Mouse (Mus musculus) lung, embryonic 16.5 days (tissue): ENCODE results near the gene Trpm2. TPM values are rescaled to one million over a fixed set of nuclear protein-coding genes. Genes with fewer than 3 reads are reported as not detected.
"Not testable (repeated sequence)": the region's sequence is repeated elsewhere in the genome, so short reads cannot be mapped to it uniquely, and the experiment has no call there.

Source experiments
- ATAC-seq: fragments of 200-750 bp; cut with Nextera tagmentation; 2 replicates; pipeline ENCODE4 v1.8.0; 2017; ENCODE audit warnings: low read depth, mild to moderate bottlenecking, moderate library complexity
- H3K27ac ChIP-seq: fragments of 300-500 bp; sonication (generic); 2 replicates; pipeline ENCODE4 v1.5.1; 2014; ENCODE audit warnings: mild to moderate bottlenecking, control low read depth, low read length
- H3K27me3 ChIP-seq: fragments of 300-500 bp; sonication (generic); 2 replicates; pipeline ENCODE4 v1.6.1; 2014; ENCODE audit warnings: low read depth, low read length, mixed read lengths; ENCODE audit not compliant: control insufficient read depth, insufficient read depth
- H3K36me3 ChIP-seq: fragments of 300-500 bp; sonication (generic); 2 replicates; pipeline ENCODE4 v1.6.1; 2014; ENCODE audit warnings: low read length; ENCODE audit not compliant: control insufficient read depth, insufficient read depth
- H3K4me1 ChIP-seq: fragments of 300-500 bp; sonication (generic); replicated peaks from 2 replicates; pipeline ENCODE4 v1.6.1; 2014; ENCODE audit warnings: low read length, mixed read lengths; ENCODE audit not compliant: control insufficient read depth, insufficient read depth
- H3K4me2 ChIP-seq: fragments of 300-500 bp; sonication (generic); 2 replicates; pipeline ENCODE4 v1.6.1; 2014; ENCODE audit warnings: low read depth, low read length, control low read depth
- H3K4me3 ChIP-seq: fragments of 300-500 bp; sonication (generic); 2 replicates; pipeline ENCODE4 v1.5.1; 2014; ENCODE audit warnings: mild to moderate bottlenecking, low read length, control low read depth
- H3K9ac ChIP-seq: fragments of 300-500 bp; sonication (generic); 2 replicates; pipeline ENCODE4 v1.6.1; 2014; ENCODE audit warnings: low read length, control low read depth
- H3K9me3 ChIP-seq: fragments of 300-500 bp; sonication (generic); 2 replicates; pipeline ENCODE4 v1.6.1; 2016; ENCODE audit warnings: low read length; ENCODE audit not compliant: control insufficient read depth
- WGBS: fragments of 180-500 bp; shearing (Covaris S2); extraction: QIAGEN DNeasy Blood & Tissue Kit; methylation state at CpG from one replicate; pipeline ENCODE4 v1.1.7; 2014; 5-methylcytosine and 5-hydroxymethylcytosine counted together
- polyA plus RNA-seq: library from polyadenylated mRNA; unstranded; fragments of >200 nt; fragmentation: Nextera tagmentation; extraction: Ambion mirVana; gene quantifications from 2 replicates; pipeline ENCODE4 v1.2.1, GENCODE M21; 2015

Trpm2 gene
- 1.1 and 1.4 TPM in 2 replicates for polyA plus RNA-seq

DNA sequence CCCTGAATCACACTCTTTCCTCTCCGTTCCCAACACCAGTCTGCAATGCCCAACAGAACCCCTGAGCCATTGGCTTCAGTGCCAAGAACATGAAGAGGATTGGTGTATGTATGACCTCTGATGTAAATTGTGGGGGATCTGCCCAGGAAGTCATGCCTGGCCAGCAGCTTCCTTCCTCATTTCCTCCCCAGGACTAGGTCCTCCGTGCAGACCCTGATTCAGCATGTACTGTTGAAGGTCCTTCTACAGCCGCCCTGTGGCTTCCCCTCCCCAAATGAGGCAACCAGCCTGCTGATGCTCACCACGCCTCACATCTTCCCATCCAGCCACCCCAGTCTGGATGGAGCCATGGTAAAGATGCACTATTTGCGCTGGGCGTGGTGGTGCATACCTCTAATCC is at the start of gene Trpm2:
Trpm2 (minus strand) TSS at position 83 of the 400 bp plus-strand sequence.
- WGBS: 67% methylated on average over 6 of the region's 6 CpGs
- H3K9me3 ChIP-seq: no peaks in the 10 kb centered on the region
- H3K4me3 ChIP-seq: peak within 1 kb of the TSS; percentile 22
- H3K36me3 ChIP-seq: no peaks in the 10 kb centered on the region
- no peak for ATAC-seq
- H3K27me3 ChIP-seq: peaks cover 26% of the 10 kb centered on the region
- H3K9ac ChIP-seq: peak within 1 kb of the TSS; percentile 19; the same call in 1 of the 2 replicates
- no peak within 1 kb of the TSS for H3K27ac ChIP-seq
- H3K4me1 ChIP-seq: no peaks in the 10 kb centered on the region
- peak within 1 kb of the TSS; percentile 56 for H3K4me2 ChIP-seq

DNA sequence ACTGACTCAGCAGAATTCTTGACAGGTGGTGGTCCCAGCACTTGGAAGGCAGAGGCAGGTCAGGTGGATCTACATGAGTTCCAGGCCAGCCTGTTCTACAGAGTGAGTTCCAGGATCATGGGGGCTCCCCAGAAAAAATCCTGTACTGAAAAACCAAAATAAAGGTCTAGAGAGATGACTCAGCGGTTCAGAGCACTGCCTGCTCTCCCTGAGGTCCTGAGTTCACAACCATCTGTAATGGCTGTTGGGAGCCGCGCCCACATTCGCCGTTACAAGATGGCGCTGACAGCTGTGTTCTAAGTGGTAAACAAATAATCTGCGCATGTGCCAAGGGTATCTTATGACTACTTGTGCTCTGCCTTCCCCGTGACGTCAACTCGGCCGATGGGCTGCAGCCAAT is 49.6 kb upstream of the Trpm2 start:
- H3K4me1 ChIP-seq, H3K36me3 ChIP-seq, H3K4me3 ChIP-seq, ATAC-seq, H3K9ac ChIP-seq, H3K4me2 ChIP-seq, H3K27ac ChIP-seq, H3K27me3 ChIP-seq, H3K9me3 ChIP-seq: not testable (repeated sequence)
- 96% methylated on average over 6 of the region's 11 CpGs for WGBS

DNA sequence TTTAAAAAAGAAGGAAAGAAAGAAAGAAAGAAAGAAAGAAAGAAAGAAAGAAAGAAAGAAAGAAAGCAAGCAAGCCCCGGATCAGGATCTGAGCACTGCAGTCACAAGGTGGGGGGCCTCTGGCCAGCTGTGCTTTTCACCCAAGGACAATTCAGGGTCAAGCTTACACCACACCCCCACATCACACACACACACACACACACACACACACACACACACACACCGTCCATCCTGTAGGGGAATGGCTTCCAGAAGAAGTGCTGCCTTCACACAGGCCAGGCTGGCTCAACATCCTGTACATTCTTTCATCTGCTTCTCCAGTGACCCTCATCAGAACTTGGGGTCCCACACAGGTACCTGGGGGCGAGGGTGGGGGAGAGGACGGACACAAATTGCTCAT is 48.9 kb upstream of the Trpm2 start:
- no peak overlapping the region for H3K4me3 ChIP-seq
- H3K9ac ChIP-seq: no peak overlapping the region
- peak; percentile 49; the same call in 1 of the 2 replicates for ATAC-seq
- WGBS: 75% methylated on average over 4 of the region's 4 CpGs
- H3K9me3 ChIP-seq: no peaks in the 10 kb centered on the region
- no peaks in the 10 kb centered on the region for H3K4me1 ChIP-seq
- H3K4me2 ChIP-seq: no peak overlapping the region
- H3K36me3 ChIP-seq: no peaks in the 10 kb centered on the region
- no peak overlapping the region for H3K27ac ChIP-seq
- no peaks in the 10 kb centered on the region; the same call in 1 of the 2 replicates for H3K27me3 ChIP-seq

DNA sequence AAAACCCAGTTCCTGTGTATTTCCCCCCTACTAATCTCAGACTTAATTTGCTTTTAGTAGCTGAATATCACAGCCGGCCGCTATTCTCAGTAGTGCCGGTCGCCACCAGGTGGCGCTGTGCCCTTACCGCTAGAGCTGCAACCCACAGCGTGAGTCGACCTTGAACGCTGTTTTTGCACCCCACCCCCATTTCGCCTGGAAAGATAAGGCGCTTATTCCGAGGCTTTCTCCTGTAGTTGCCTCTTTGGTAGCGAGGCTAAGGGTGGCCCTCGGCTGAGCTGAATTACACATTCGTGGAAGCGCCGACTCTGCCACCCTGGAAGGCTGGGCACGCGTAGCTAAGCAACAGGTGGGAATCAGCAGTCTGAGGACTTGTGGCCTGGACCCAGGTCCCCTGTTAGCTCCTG is 48.4 kb upstream of the Trpm2 start:
- no peak overlapping the region for H3K27ac ChIP-seq
- ATAC-seq: peak; percentile 87
- H3K9ac ChIP-seq: peak overlapping the region; percentile 45; the same call in 1 of the 2 replicates
- H3K4me1 ChIP-seq: no peaks in the 10 kb centered on the region
- H3K4me2 ChIP-seq: peak overlapping the region; percentile 69
- 19% methylated on average over 19 of the region's 19 CpGs for WGBS
- no peaks in the 10 kb centered on the region for H3K36me3 ChIP-seq
- peak overlapping the region; percentile 38 for H3K4me3 ChIP-seq
- no peaks in the 10 kb centered on the region for H3K9me3 ChIP-seq
- no peaks in the 10 kb centered on the region; the same call in 1 of the 2 replicates for H3K27me3 ChIP-seq

DNA sequence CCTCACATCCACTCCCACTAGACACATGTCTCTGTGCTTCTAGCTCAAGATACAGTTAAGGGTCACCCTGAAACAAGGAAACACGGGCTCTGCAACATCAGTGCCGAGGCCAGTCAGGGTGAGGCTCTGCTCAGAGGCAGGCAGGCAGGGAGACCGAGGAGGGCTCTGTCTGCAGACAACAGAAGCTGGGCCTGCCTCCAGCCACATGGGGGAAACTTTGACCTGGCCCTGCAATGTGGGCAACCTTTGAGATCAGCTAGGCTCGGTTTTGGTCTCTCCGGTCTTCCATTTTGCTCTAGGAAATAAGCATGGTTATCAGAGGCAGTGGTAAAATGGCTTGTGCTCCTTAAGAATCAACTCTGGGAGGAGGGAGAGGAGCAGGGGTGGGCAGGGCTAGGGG is 46.0 kb upstream of the Trpm2 start:
- Histone ChIP-seq H3K27ac (no peak overlapping the region), H3K36me3 (no peaks in the 10 kb centered on the region), H3K9me3 (no peaks in the 10 kb centered on the region), H3K4me1 (no peaks in the 10 kb centered on the region), H3K9ac (no peak overlapping the region), H3K27me3 (no peaks in the 10 kb centered on the region; the same call in 1 of the 2 replicates), H3K4me3 (no peak overlapping the region), H3K4me2 (no peak overlapping the region)
- ATAC-seq: no peak
- WGBS: 50% methylated on average over 5 of the region's 5 CpGs

DNA sequence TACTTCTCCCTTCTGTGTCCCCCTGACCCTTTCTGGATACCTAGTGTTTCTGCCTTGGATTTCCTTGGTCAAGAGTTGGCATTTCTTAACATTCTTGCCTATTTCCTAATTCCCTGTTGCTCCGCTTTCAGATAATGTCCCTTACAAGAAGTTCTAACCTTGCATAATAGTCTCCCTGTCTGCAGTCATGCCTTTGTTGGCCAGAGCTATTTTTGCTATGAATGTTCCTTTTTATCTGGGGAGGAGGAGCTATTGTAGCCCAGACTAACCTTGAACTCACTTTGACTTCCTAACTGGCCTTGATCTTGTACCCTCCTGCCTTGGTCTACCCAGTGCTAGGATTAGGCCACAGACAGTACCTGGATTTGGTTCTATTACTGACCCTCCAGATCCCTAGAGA is 45.1 kb upstream of the Trpm2 start:
- Histone ChIP-seq H3K36me3 (no peaks in the 10 kb centered on the region), H3K27me3 (no peaks in the 10 kb centered on the region; the same call in 1 of the 2 replicates), H3K9ac (no peak overlapping the region), H3K4me1 (peaks cover 2% of the 10 kb centered on the region; the same call in 1 of the 2 replicates), H3K4me3 (no peak overlapping the region), H3K9me3 (no peaks in the 10 kb centered on the region), H3K27ac (no peak overlapping the region), H3K4me2 (no peak overlapping the region)
- 88% methylated on average over 1 of the region's 1 CpGs for WGBS
- ATAC-seq: no peak

DNA sequence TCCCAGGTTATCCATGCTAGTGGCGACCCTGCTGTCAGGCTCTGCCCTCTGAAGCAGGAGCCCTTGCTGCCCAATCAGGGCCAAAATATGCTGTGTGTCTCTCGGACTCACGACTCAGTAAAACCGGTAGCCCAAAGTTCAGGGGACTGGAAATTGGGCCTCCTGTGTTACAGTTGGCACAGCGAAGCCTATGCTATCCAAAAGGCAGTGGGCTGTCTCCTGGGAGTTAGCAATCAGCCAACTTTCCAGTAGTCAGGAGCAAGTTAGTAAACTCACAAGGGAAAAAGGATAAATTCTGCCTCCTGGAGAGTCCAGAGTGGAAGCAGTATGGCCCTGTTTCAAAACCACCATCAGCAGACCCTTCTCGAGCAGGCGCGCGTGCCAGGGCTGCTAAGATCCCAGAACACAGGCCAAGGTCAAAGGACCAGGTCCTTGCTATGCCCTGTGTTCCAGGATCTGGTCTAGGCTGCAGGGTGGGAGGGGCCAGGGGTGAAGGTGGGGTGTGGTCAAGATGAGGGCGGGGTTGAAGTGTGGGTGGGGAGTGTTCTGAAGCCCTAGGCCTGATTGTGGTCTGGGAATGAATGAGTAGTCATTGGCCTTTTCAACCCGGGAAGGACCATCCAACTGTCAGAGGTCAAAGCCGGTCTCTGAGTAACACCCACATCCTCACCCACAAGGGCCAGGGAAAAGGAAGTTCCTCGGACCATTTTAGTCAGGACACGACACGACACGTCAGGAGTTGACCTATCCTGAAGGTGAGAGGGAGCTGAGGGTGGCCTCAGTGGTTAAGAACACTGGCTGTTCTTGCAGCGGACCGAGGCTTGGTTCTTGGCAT is 42.5 kb upstream of the Trpm2 start:
- H3K27me3 ChIP-seq: no peaks in the 10 kb centered on the region; the same call in 1 of the 2 replicates
- H3K27ac ChIP-seq: no peak overlapping the region
- 90% methylated on average over 18 of the region's 18 CpGs for WGBS
- H3K4me1 ChIP-seq: peaks cover 14% of the 10 kb centered on the region
- ATAC-seq: no peak
- no peak overlapping the region for H3K9ac ChIP-seq
- H3K4me3 ChIP-seq: no peak overlapping the region
- no peak overlapping the region for H3K4me2 ChIP-seq
- no peaks in the 10 kb centered on the region for H3K36me3 ChIP-seq
- H3K9me3 ChIP-seq: no peaks in the 10 kb centered on the region

DNA sequence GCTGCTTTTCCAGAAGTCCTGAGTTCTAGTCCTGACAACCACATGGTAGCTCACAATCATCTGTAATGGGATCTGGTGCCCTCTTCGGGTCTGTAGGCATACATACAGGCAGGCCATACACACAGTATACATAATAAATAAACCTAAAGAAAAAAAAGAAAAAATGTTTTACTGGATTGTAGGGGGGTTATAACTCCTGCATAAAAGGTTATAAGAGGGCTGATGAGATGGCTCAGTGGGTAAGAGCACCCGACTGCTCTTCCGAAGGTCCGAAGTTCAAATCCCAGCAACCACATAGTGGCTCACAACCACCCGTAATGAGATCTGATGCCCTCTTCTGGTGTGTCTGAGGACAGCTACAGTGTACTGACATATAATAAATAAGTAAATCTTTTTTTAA is 40.8 kb upstream of the Trpm2 start:
- H3K4me2 ChIP-seq, ATAC-seq, H3K36me3 ChIP-seq, H3K27me3 ChIP-seq, H3K9ac ChIP-seq, H3K9me3 ChIP-seq, H3K4me3 ChIP-seq, H3K27ac ChIP-seq: not testable (repeated sequence)
- H3K4me1 ChIP-seq: peaks cover 27% of the 10 kb centered on the region
- WGBS: 89% methylated on average over 5 of the region's 5 CpGs

DNA sequence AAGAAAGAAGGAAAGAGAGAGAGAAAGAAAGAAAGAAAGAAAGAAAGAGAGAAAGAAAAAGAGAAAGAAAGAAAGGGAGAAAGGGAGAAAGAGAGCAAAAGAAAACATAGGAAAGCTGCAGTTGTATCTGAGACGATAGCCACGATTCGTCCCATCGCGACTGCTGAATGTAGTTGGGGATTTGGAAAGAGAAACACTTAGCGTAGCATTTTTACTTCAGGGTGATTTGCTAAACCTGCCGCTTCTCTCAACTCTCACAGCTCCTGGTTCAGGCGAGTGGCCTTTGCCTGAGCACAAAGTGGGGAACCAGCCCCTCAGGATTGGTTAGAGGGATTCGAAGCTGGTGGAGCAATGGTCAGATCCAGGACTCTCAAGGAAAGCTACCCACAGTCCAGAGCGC is 40.0 kb upstream of the Trpm2 start:
- Histone ChIP-seq H3K4me2 (peak overlapping the region; percentile 92), H3K9ac (peak overlapping the region; percentile 59), H3K36me3 (no peaks in the 10 kb centered on the region), H3K9me3 (no peaks in the 10 kb centered on the region), H3K4me1 (peaks cover 27% of the 10 kb centered on the region), H3K4me3 (peak overlapping the region; percentile 84), H3K27ac (peak overlapping the region; percentile 78; the same call in 1 of the 2 replicates), H3K27me3 (no peaks in the 10 kb centered on the region)
- ATAC-seq: no peak
- 16% methylated on average over 10 of the region's 10 CpGs for WGBS
